Mouse (Mus musculus) kidney, adult 2 months (tissue): ENCODE measurements around the gene Meis2.

Experiments used
- CTCF ChIP-seq: fragments of 200-500 bp; conservative IDR thresholded peaks from 2 replicates; pipeline ENCODE4 v1.5.1; 2011; ENCODE audit warnings: low read depth, mild to moderate bottlenecking, control low read depth, low read length, moderate library complexity, mixed read lengths; ENCODE audit not compliant: insufficient read depth, insufficient read length
- POLR2A ChIP-seq: fragments of 200-500 bp; IDR thresholded peaks from one replicate; pipeline ENCODE4 v1.6.1; 2011; ENCODE audit warnings: low read depth, low read length, control low read depth

DNA sequence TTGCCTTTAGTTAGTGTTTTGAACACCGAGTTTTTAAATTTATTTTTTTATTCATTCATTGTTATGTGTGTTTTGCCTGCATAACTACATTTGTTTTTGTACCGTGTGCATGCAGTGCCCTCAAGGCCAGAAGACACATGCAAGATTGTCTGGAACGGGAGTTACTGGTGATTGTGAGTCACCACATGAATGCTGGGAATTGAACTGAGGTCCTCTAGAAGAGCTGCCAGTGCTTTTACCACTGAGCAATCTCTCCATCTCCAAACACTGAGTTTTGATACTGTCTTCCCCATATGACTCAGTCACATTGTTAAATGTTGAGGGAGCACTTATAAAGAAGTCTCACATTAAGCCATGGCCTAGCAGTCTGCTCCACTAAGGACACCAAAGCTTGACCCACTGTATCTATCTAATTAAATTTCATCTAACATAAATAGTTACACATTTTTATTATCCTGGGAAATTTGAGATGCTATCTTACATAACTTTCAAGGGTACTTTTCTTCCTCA lies 94.3 kb downstream of the Meis2 start:
- no peak for TF ChIP-seq CTCF
- no peak for TF ChIP-seq POLR2A
